Mouse (Mus musculus) embryonic fibroblast, embryonic 13.5 days (primary cell): ENCODE data around the gene Ndufs6.

Source experiments
- CTCF ChIP-seq: IDR thresholded peaks from 2 replicates; pipeline ENCODE4 v1.5.1; 2011; ENCODE audit warnings: mild to moderate bottlenecking, control low read depth, low read length, moderate library complexity, borderline replicate concordance; ENCODE audit not compliant: insufficient read depth
- POLR2A ChIP-seq: IDR thresholded peaks from 2 replicates; pipeline ENCODE4 v1.6.1; 2011; ENCODE audit warnings: low read depth, mild to moderate bottlenecking, control low read depth, low read length, moderate library complexity

GRCm38 (mm10) chr13:73270451-73271081, 57.8 kb downstream of the Ndufs6 start:
- no peak for TF ChIP-seq POLR2A
- TF ChIP-seq CTCF, result no peak
